Mouse (Mus musculus) midbrain, embryonic 10.5 days (tissue): ENCODE data around the gene Itga11. TPM values are rescaled to one million over a fixed set of nuclear protein-coding genes. Genes with fewer than 3 reads are reported as not detected.
"Not testable (repeated sequence)": the region's sequence is repeated elsewhere in the genome, so short reads cannot be mapped to it uniquely, and the experiment has no call there.

ENCODE experiments used
- DNase-seq: peaks from one replicate; pipeline ENCODE4 v3.0.0-alpha.2; 2017; ENCODE audit warnings: low spot score
- H3K27ac ChIP-seq: fragments of 300-500 bp; sonication (generic); replicated peaks from 2 replicates; pipeline ENCODE4 v1.5.1; 2016; ENCODE audit warnings: mild to moderate bottlenecking
- H3K27me3 ChIP-seq: fragments of 300-500 bp; sonication (generic); 2 replicates; pipeline ENCODE4 v1.6.1; 2016; ENCODE audit warnings: low read depth, mild to moderate bottlenecking; ENCODE audit not compliant: poor library complexity, severe bottlenecking
- H3K36me3 ChIP-seq: fragments of 300-500 bp; sonication (generic); 2 replicates; pipeline ENCODE4 v1.6.1; 2016; ENCODE audit warnings: mild to moderate bottlenecking, moderate library complexity
- H3K4me1 ChIP-seq: fragments of 300-500 bp; sonication (generic); 2 replicates; pipeline ENCODE4 v1.6.1; 2016
- H3K4me3 ChIP-seq: fragments of 300-500 bp; sonication (generic); 2 replicates; pipeline ENCODE4 v1.5.1; 2016; ENCODE audit warnings: mild to moderate bottlenecking, moderate library complexity
- H3K9me3 ChIP-seq: fragments of 300-500 bp; sonication (generic); replicated peaks from 2 replicates; pipeline ENCODE4 v1.6.1; 2016; ENCODE audit warnings: mild to moderate bottlenecking
- WGBS: fragments of 180-500 bp; shearing (Covaris S2); methylation state at CpG from one replicate; pipeline ENCODE4 v1.1.7; 2016; 5-methylcytosine and 5-hydroxymethylcytosine counted together
- polyA plus RNA-seq: library from polyadenylated mRNA; unstranded; fragments of >200 nt; fragmentation: Nextera tagmentation; extraction: Ambion mirVana; gene quantifications from 2 replicates; pipeline ENCODE4 v1.2.1, GENCODE M21; 2016

Gene Itga11
- polyA plus RNA-seq, 1 experiment from 2014 or later: 2.3 TPM

- Histone ChIP-seq H3K27ac (no peak overlapping the region), H3K4me3 (no peak overlapping the region), H3K9me3 (no peaks in the 10 kb centered on the region), H3K27me3 (no peaks in the 10 kb centered on the region), H3K4me1 (peaks cover 3% of the 10 kb centered on the region; the same call in 1 of the 2 replicates), H3K36me3 (no peaks in the 10 kb centered on the region)
- DNase-seq: no peak
- 82% methylated on average over 4 of the region's 4 CpGs for WGBS
These were observed 18.6 kb upstream of the Itga11 start for GRCm38 (mm10) chr9:62659026-62659425.

- 92% methylated on average over 9 of the region's 9 CpGs for WGBS
- not testable (repeated sequence) for H3K9me3 ChIP-seq, H3K27me3 ChIP-seq, DNase-seq, H3K4me1 ChIP-seq, H3K27ac ChIP-seq, H3K4me3 ChIP-seq, H3K36me3 ChIP-seq
These were observed 16.7 kb upstream of the Itga11 start for GRCm38 (mm10) chr9:62660971-62661370.

- no peak for DNase-seq
These were observed 14.2 kb upstream of the Itga11 start for GRCm38 (mm10) chr9:62663443-62663842.

GRCm38 (mm10) chr9:62664115-62664725 is 13.4 kb upstream of the Itga11 start:
- no peaks in the 10 kb centered on the region for H3K27me3 ChIP-seq
- no peaks in the 10 kb centered on the region for H3K9me3 ChIP-seq
- H3K36me3 ChIP-seq: no peaks in the 10 kb centered on the region
- H3K4me3 ChIP-seq: no peak overlapping the region
- H3K4me1 ChIP-seq: no peaks in the 10 kb centered on the region
- DNase-seq: no peak
- H3K27ac ChIP-seq: no peak overlapping the region
- 79% methylated on average over 10 of the region's 10 CpGs for WGBS

More at GRCm38 (mm10) chr9:62663443-62663842, 14.2 kb upstream of the Itga11 start:
- H3K27ac ChIP-seq: no peak overlapping the region
- WGBS: 71% methylated on average over 2 of the region's 2 CpGs
- no peaks in the 10 kb centered on the region for H3K4me1 ChIP-seq
- no peaks in the 10 kb centered on the region for H3K36me3 ChIP-seq
- H3K9me3 ChIP-seq: no peaks in the 10 kb centered on the region
- no peaks in the 10 kb centered on the region for H3K27me3 ChIP-seq
- no peak overlapping the region for H3K4me3 ChIP-seq

GRCm38 (mm10) chr9:62665892-62666291 is 11.7 kb upstream of the Itga11 start:
- H3K9me3 ChIP-seq: no peaks in the 10 kb centered on the region
- H3K4me3 ChIP-seq: no peak overlapping the region
- H3K27ac ChIP-seq: no peak overlapping the region; the same call in 1 of the 2 replicates
- no peaks in the 10 kb centered on the region for H3K36me3 ChIP-seq
- H3K4me1 ChIP-seq: no peaks in the 10 kb centered on the region
- no peaks in the 10 kb centered on the region for H3K27me3 ChIP-seq
- DNase-seq: no peak
- 85% methylated on average over 4 of the region's 4 CpGs for WGBS

GRCm38 (mm10) chr9:62668503-62668902 is 9.1 kb upstream of the Itga11 start:
- Histone ChIP-seq H3K27me3 (no peaks in the 10 kb centered on the region), H3K36me3 (no peaks in the 10 kb centered on the region)
- WGBS: 85% methylated on average over 4 of the region's 4 CpGs

GRCm38 (mm10) chr9:62673241-62673640 is 4.4 kb upstream of the Itga11 start:
- no peak overlapping the region for H3K4me3 ChIP-seq
- 94% methylated on average over 7 of the region's 7 CpGs for WGBS
- H3K27me3 ChIP-seq: peaks cover 36% of the 10 kb centered on the region
- no peaks in the 10 kb centered on the region for H3K9me3 ChIP-seq
- no peaks in the 10 kb centered on the region for H3K36me3 ChIP-seq
- H3K4me1 ChIP-seq: peaks cover 11% of the 10 kb centered on the region
- DNase-seq: no peak
- H3K27ac ChIP-seq: no peak overlapping the region

More at GRCm38 (mm10) chr9:62668503-62668902, 9.1 kb upstream of the Itga11 start:
- Histone ChIP-seq H3K27ac (no peak overlapping the region), H3K4me1 (no peaks in the 10 kb centered on the region), H3K9me3 (no peaks in the 10 kb centered on the region), H3K4me3 (no peak overlapping the region)
- DNase-seq: no peak

- Histone ChIP-seq H3K27ac (no peak overlapping the region), H3K4me3 (no peak overlapping the region), H3K9me3 (no peaks in the 10 kb centered on the region), H3K36me3 (no peaks in the 10 kb centered on the region), H3K4me1 (peaks cover 24% of the 10 kb centered on the region), H3K27me3 (peaks cover 55% of the 10 kb centered on the region)
- no peak for DNase-seq
- 93% methylated on average over 1 of the region's 1 CpGs for WGBS
These were observed 2.5 kb upstream of the Itga11 start for GRCm38 (mm10) chr9:62675172-62675571.

GRCm38 (mm10) chr9:62678550-62679155 is 1.0 kb downstream of the Itga11 start:
- WGBS: 8% methylated on average over 22 of the region's 22 CpGs
- Histone ChIP-seq H3K9me3 (no peaks in the 10 kb centered on the region), H3K36me3 (no peaks in the 10 kb centered on the region), H3K27ac (no peak overlapping the region), H3K4me1 (peaks cover 24% of the 10 kb centered on the region), H3K4me3 (peak overlapping the region; percentile 52), H3K27me3 (peaks cover 64% of the 10 kb centered on the region)
- peak; percentile 26 for DNase-seq

GRCm38 (mm10) chr9:62679398-62679797 is 1.8 kb downstream of the Itga11 start:
- Histone ChIP-seq H3K36me3 (no peaks in the 10 kb centered on the region), H3K9me3 (no peaks in the 10 kb centered on the region), H3K27me3 (peaks cover 63% of the 10 kb centered on the region), H3K4me1 (peaks cover 24% of the 10 kb centered on the region), H3K4me3 (no peak overlapping the region), H3K27ac (no peak overlapping the region)
- WGBS: 67% methylated on average over 4 of the region's 4 CpGs
- no peak for DNase-seq

GRCm38 (mm10) chr9:62684311-62684710 is 6.7 kb downstream of the Itga11 start:
- no peak overlapping the region for H3K4me3 ChIP-seq
- DNase-seq: no peak
- WGBS: 86% methylated on average over 7 of the region's 7 CpGs
- H3K9me3 ChIP-seq: no peaks in the 10 kb centered on the region
- no peak overlapping the region for H3K27ac ChIP-seq
- peaks cover 17% of the 10 kb centered on the region for H3K27me3 ChIP-seq
- H3K4me1 ChIP-seq: peaks cover 2% of the 10 kb centered on the region
- H3K36me3 ChIP-seq: no peaks in the 10 kb centered on the region

- no peak for DNase-seq
- H3K4me3 ChIP-seq: no peak overlapping the region
- WGBS: 89% methylated on average over 10 of the region's 10 CpGs
- no peak overlapping the region for H3K27ac ChIP-seq
- peaks cover 15% of the 10 kb centered on the region for H3K4me1 ChIP-seq
- no peaks in the 10 kb centered on the region for H3K36me3 ChIP-seq
- H3K9me3 ChIP-seq: no peaks in the 10 kb centered on the region
- H3K27me3 ChIP-seq: no peaks in the 10 kb centered on the region
These were observed 12.1 kb downstream of the Itga11 start for GRCm38 (mm10) chr9:62689748-62690147.

- Histone ChIP-seq H3K36me3 (no peaks in the 10 kb centered on the region), H3K4me1 (peaks cover 21% of the 10 kb centered on the region), H3K27ac (no peak overlapping the region), H3K27me3 (no peaks in the 10 kb centered on the region), H3K4me3 (no peak overlapping the region), H3K9me3 (no peaks in the 10 kb centered on the region)
- DNase-seq: no peak
- WGBS: 86% methylated on average over 5 of the region's 5 CpGs
These were observed 16.4 kb downstream of the Itga11 start for GRCm38 (mm10) chr9:62694054-62694453.
